Mouse (Mus musculus) adrenal gland, adult 10 weeks (tissue): Measurements from ENCODE around the gene G530012D18Rik. TPM values are rescaled to one million over a fixed set of nuclear protein-coding genes. Genes with fewer than 3 reads are reported as not detected.

Experiments used
- polyA plus RNA-seq: library from polyadenylated mRNA; stranded (reverse); fragments of 350-450 nt; fragmentation: Illumina TruSeq; extraction: RNeasy Lipid Tissue Mini Kit (QIAGEN cat#74804); gene quantifications from one replicate; pipeline ENCODE4 v1.2.3, GENCODE M21; 2014; ENCODE audit warnings: low read depth, low replicate concordance

The G530012D18Rik gene
- polyA plus RNA-seq: not detected

DNA sequence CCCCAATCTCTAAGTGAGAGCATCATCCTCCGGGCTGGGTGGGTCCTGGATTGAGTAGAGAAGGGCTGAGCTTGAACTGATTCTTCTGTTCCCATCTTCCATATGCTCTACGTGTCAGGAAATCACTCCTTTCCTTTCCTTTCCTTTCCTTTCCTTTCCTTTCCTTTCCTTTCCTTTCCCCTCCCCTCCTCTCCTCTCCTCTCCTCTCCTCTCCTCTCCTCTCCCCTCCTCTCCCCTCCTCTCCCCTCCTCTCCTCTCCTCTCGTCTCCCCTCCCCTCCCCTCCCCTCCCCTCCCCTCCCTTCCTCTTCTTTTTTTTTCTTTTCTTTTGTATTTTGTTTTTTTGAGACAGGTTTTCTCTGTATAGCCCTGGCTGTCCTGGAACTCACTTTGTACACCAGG is at the start of gene G530012D18Rik:
Gene G530012D18Rik (plus strand): TSS at position 301 of the 400 bp plus-strand sequence.

DNA sequence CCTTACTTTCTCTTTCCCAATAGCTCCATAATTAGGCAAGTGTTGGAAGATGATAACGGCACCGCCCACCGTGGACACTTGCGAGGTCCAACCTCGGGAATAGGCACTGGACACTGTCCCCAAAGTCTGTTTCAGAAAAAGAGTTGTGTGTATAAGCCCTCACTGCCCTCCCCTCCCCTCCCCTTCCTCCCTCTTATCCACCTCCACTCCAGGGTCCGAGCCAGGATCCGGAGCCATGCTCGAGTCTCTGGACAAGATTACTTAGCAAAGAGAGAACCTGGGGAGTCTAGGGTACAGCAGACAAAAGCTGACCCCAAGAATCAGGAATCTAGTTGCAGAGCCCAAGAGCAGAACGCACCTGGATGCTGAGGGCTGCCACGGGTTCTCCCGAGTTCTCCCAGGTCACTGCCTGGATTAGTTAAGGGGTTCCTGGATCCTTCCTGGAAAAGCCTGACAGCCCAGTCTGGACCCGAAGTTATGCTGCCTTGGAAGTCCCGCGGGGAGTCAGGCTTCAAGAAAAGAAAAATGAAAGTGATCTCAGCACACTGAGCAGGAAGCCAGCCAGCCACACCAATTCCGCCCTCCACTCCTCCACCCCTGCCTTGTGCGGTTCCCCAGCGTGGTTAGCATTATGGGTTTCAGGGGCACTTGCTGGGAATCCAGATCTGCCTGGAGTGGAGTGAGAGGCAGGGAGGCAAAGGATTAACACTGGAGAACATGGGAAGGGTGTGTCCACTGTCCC is 23.0 kb downstream of the G530012D18Rik start, which contains the start of gene Sp110:
Gene Sp110 (minus strand): TSS at position 547 of the 742 bp plus-strand sequence.

DNA sequence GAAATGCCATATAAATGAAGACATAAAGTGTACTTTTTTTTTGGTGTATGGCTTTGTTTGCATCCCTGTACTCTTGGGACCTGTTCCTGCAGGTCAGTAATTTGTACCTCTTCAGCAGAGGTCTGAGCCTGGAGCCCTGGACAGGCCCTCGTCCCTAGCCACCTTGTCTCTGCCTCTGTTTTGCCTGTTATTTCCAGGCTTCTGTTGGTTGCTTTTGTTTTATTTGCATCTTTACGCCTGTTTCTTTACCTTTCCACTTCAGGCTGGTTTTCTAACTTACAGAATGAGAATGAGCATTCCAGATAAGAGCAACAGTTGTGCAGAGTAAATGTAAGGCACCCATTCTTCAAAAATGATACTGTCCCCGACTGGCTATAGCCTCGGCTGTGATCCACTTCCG is 24.6 kb downstream of the G530012D18Rik start, which contains the start of gene Sp140:
Gene Sp140 (plus strand): TSS at position 301 of the 400 bp plus-strand sequence.

Other genes starting within 250 kb of the G530012D18Rik start
- 4.7 TPM for gene Sp110, start 23.1 kb downstream of the G530012D18Rik start, polyA plus RNA-seq
- gene Sp140, start 24.7 kb downstream of the G530012D18Rik start, polyA plus RNA-seq: 7.7 TPM
- gene Sp100, start 74.3 kb downstream of the G530012D18Rik start, polyA plus RNA-seq: 59.2 TPM
- gene A630001G21Rik, start 203.0 kb downstream of the G530012D18Rik start, polyA plus RNA-seq: 2.6 TPM
- gene Cab39, start 217.8 kb downstream of the G530012D18Rik start, polyA plus RNA-seq: 307 TPM